Mouse (Mus musculus) subcutaneous adipose tissue, adult 2 months (tissue): ENCODE data around the gene Kctd10. TPM values are rescaled to one million over a fixed set of nuclear protein-coding genes. Genes with fewer than 3 reads are reported as not detected.

Experiments used
- polyA plus RNA-seq: library from polyadenylated mRNA; depleted of rRNA; stranded (reverse); fragments of >200 nt; gene quantifications from 2 replicates; pipeline ENCODE4 v1.2.3, GENCODE M21; 2012; ENCODE audit warnings: low replicate concordance; rRNA removed

The Kctd10 gene
- 122 and 126 TPM in 2 replicates for polyA plus RNA-seq

GRCm38 (mm10) chr5:114380209-114381012 is at the start of gene Kctd10, which contains the start of gene Ube3b:
Gene Kctd10 (minus strand): TSS chr5:114380508.
Gene Ube3b (plus strand): TSS chr5:114380607.

Other genes starting within 250 kb of the Kctd10 start
- gene Acacb, start 234.0 kb downstream of the Kctd10 start, polyA plus RNA-seq: 68.9 and 89.5 TPM in 2 replicates
- not detected in 2 replicates for gene Foxn4, start 106.7 kb downstream of the Kctd10 start, polyA plus RNA-seq
- gene Myo1h, start 91.3 kb downstream of the Kctd10 start, polyA plus RNA-seq: 0.43 and 0.81 TPM in 2 replicates
- 80.0 and 82.5 TPM in 2 replicates for gene Ube3b, start 99 bp upstream of the Kctd10 start, polyA plus RNA-seq
- 23.9 and 35.2 TPM in 2 replicates for gene Mmab, start 63.6 kb upstream of the Kctd10 start, polyA plus RNA-seq
- 43.2 and 72.0 TPM in 2 replicates for gene Mvk, start 63.8 kb upstream of the Kctd10 start, polyA plus RNA-seq
- 2.0 and 3.0 TPM in 2 replicates for gene Fam222a, start 187.5 kb upstream of the Kctd10 start, polyA plus RNA-seq